Mouse (Mus musculus): Measurements from ENCODE around the gene A530084C06Rik. TPM values are rescaled to one million over a fixed set of nuclear protein-coding genes. Genes with fewer than 3 reads are reported as not detected.
A peak's percentile ranks its signal among the peaks of the same experiment; 100 is the strongest.

Gene A530084C06Rik
- polyA plus RNA-seq, 1 experiment from 2014 or later = not detected

GRCm38 (mm10) chr13:31547610-31548009, 11.5 kb downstream of the A530084C06Rik start:
- Histone ChIP-seq H3K9me3 (ENCODE audit: low read length) (no peaks in the 10 kb centered on the region), H3K4me2 (ENCODE audit: low read depth, low read length) (no peak overlapping the region), H3K27me3 (ENCODE audit: insufficient read depth, low read length) (no peaks in the 10 kb centered on the region), H3K4me3 (ENCODE audit: low read depth, low read length) (no peak overlapping the region), H3K9ac (replicated peaks) (no peak overlapping the region), H3K36me3 (replicated peaks; ENCODE audit: insufficient read depth, low read length) (no peaks in the 10 kb centered on the region), H3K4me1 (ENCODE audit: insufficient read depth) (peaks cover 3% of the 10 kb centered on the region; the same call in 1 of the 2 replicates), H3K27ac (ENCODE audit: low read depth) (peak overlapping the region; percentile 87)
- DNase-seq (peak; percentile 52), ATAC-seq (peak; percentile 96)
- 58% methylated on average over 9 of the region's 9 CpGs for WGBS (ENCODE audit: insufficient replicate concordance)
- TF ChIP-seq EP300 (IDR thresholded peaks at IDR 0.05; ENCODE audit: low read depth) (peak; percentile 53), CTCF (IDR thresholded peaks at IDR 0.05; ENCODE audit: low read depth) (no peak)

DNA sequence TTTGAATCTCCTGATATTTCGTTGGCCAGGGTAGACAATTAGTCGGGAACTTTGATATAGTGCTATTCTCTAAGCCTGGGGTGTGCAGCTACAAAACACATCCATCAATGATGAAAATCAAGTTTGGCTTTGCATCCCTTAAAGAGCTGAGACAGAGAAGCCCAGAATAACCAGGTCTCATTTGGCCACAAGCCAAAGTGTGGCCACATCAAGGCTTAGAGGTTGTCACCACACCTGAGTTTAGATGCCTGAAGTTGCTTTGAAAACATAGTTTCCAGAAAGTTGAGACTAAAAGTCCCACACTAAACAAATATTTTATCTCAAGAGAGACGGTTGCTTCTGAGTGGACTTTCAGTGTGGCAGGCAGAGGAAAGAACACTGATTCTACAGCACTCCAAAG, 11.9 kb downstream of the A530084C06Rik start:
- DNase-seq (no peak), ATAC-seq (peak; percentile 61)
- no peaks in the 10 kb centered on the region for H3K9me3 ChIP-seq (ENCODE audit: low read length)
- H3K4me3 ChIP-seq (ENCODE audit: low read depth, low read length) = no peak overlapping the region
- no peak for TF ChIP-seq CTCF (IDR thresholded peaks at IDR 0.05; ENCODE audit: low read depth)
- TF ChIP-seq EP300 (IDR thresholded peaks at IDR 0.05; ENCODE audit: low read depth) = no peak
- no peak overlapping the region for H3K9ac ChIP-seq (replicated peaks)
- H3K27me3 ChIP-seq (ENCODE audit: insufficient read depth, low read length) = no peaks in the 10 kb centered on the region
- H3K4me2 ChIP-seq (ENCODE audit: low read depth, low read length) = no peak overlapping the region
- no peaks in the 10 kb centered on the region for H3K36me3 ChIP-seq (replicated peaks; ENCODE audit: insufficient read depth, low read length)
- 64% methylated on average over 3 of the region's 3 CpGs for WGBS (ENCODE audit: insufficient replicate concordance)
- peak overlapping the region; percentile 87 for H3K27ac ChIP-seq (ENCODE audit: low read depth)
- H3K4me1 ChIP-seq (ENCODE audit: insufficient read depth) = peaks cover 3% of the 10 kb centered on the region; the same call in 1 of the 2 replicates

DNA sequence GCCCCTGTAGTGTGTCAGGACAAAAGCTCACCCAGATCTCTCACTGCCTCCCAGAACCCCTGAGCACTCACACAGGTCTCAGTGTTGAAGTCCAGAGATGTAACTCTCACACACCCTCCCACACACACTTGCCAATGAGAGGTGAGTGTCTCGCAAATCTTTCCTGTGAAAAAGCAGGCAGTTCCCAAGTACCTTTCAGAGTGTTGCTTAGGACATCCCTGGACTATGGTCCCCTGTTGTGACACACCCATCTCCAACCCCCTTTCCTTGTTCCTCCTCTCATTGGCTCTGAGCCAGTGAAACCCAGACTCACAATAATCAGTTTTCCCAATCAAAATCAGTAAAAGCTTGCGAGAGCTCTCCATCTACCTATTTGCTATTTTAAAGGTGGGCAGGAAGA, 12.3 kb downstream of the A530084C06Rik start:
- 0 out of 2 replicates have a peak overlapping the region, but pooled peaks have one; percentile 28 for H3K4me2 ChIP-seq (ENCODE audit: low read depth, low read length)
- DNase-seq (no peak), ATAC-seq (peak; percentile 63)
- H3K27me3 ChIP-seq (ENCODE audit: insufficient read depth, low read length) = no peaks in the 10 kb centered on the region
- peaks cover 3% of the 10 kb centered on the region; the same call in 1 of the 2 replicates for H3K4me1 ChIP-seq (ENCODE audit: insufficient read depth)
- peak overlapping the region; percentile 87 for H3K27ac ChIP-seq (ENCODE audit: low read depth)
- no peak overlapping the region for H3K4me3 ChIP-seq (ENCODE audit: low read depth, low read length)
- WGBS (ENCODE audit: insufficient replicate concordance) = 59% methylated on average over 2 of the region's 2 CpGs
- H3K36me3 ChIP-seq (replicated peaks; ENCODE audit: insufficient read depth, low read length) = no peaks in the 10 kb centered on the region
- no peaks in the 10 kb centered on the region for H3K9me3 ChIP-seq (ENCODE audit: low read length)
- 0 out of 2 replicates have a peak overlapping the region, but pooled peaks have one; percentile 21 for H3K9ac ChIP-seq (replicated peaks)
- no peak for TF ChIP-seq EP300 (IDR thresholded peaks at IDR 0.05; ENCODE audit: low read depth)
- TF ChIP-seq CTCF (IDR thresholded peaks at IDR 0.05; ENCODE audit: low read depth) = no peak

GRCm38 (mm10) chr13:31543021-31543420, 16.1 kb downstream of the A530084C06Rik start:
- H3K4me1 ChIP-seq (ENCODE audit: insufficient read depth) = peaks cover 7% of the 10 kb centered on the region; the same call in 1 of the 2 replicates
- DNase-seq (no peak), ATAC-seq (no peak)
- no peaks in the 10 kb centered on the region for H3K36me3 ChIP-seq (replicated peaks; ENCODE audit: insufficient read depth, low read length)
- H3K4me2 ChIP-seq (ENCODE audit: low read depth, low read length) = no peak overlapping the region
- 73% methylated on average over 5 of the region's 5 CpGs for WGBS (ENCODE audit: insufficient replicate concordance)
- H3K4me3 ChIP-seq (ENCODE audit: low read depth, low read length) = no peak overlapping the region
- no peak overlapping the region for H3K9ac ChIP-seq (replicated peaks)
- TF ChIP-seq EP300 (IDR thresholded peaks at IDR 0.05; ENCODE audit: low read depth) (no peak), CTCF (IDR thresholded peaks at IDR 0.05; ENCODE audit: low read depth) (no peak)
- H3K27me3 ChIP-seq (ENCODE audit: insufficient read depth, low read length) = no peaks in the 10 kb centered on the region
- no peaks in the 10 kb centered on the region for H3K9me3 ChIP-seq (ENCODE audit: low read length)
- H3K27ac ChIP-seq (ENCODE audit: low read depth) = no peak overlapping the region

- no peak overlapping the region for H3K27ac ChIP-seq (ENCODE audit: low read depth)
- peaks cover 8% of the 10 kb centered on the region; the same call in 1 of the 2 replicates for H3K4me1 ChIP-seq (ENCODE audit: insufficient read depth)
- no peak overlapping the region for H3K4me3 ChIP-seq (ENCODE audit: low read depth, low read length)
- TF ChIP-seq EP300 (IDR thresholded peaks at IDR 0.05; ENCODE audit: low read depth) (no peak), CTCF (IDR thresholded peaks at IDR 0.05; ENCODE audit: low read depth) (no peak)
- ATAC-seq (no peak), DNase-seq (no peak)
- H3K27me3 ChIP-seq (ENCODE audit: insufficient read depth, low read length) = no peaks in the 10 kb centered on the region
- no peak overlapping the region for H3K9ac ChIP-seq (replicated peaks)
- H3K9me3 ChIP-seq (ENCODE audit: low read length) = no peaks in the 10 kb centered on the region
- H3K4me2 ChIP-seq (ENCODE audit: low read depth, low read length) = no peak overlapping the region
- H3K36me3 ChIP-seq (replicated peaks; ENCODE audit: insufficient read depth, low read length) = no peaks in the 10 kb centered on the region
- WGBS (ENCODE audit: insufficient replicate concordance) = 70% methylated on average over 4 of the region's 4 CpGs
These were observed 24.4 kb downstream of the A530084C06Rik start for GRCm38 (mm10) chr13:31534726-31535125.

DNA sequence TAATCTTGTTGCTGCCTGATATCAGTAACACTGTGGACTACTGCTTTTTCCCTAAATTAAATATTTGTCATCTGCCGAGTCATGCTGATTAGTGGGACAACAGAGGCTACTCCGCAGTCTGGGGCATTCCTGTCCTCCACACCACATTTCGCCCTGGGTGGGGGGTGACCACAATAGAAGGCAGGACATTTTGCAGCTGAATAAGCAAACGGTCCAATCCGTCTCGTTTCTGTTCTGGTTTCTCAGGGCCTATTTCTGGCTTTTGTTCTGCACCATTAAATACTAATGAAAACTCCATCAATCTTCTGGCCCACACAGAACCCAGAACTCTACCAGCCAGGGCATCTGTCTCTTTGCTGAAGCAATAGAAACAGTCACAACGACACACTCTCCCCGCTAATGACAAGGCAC, 27.5 kb downstream of the A530084C06Rik start:
- no peak overlapping the region for H3K4me2 ChIP-seq (ENCODE audit: low read depth, low read length)
- no peak for DNase-seq
- peak overlapping the region; percentile 48; the same call in 1 of the 2 replicates for H3K27ac ChIP-seq (ENCODE audit: low read depth)
- TF ChIP-seq EP300 (IDR thresholded peaks at IDR 0.05; ENCODE audit: low read depth) (no peak), CTCF (IDR thresholded peaks at IDR 0.05; ENCODE audit: low read depth) (no peak)
- H3K4me1 ChIP-seq (ENCODE audit: insufficient read depth) = peaks cover 8% of the 10 kb centered on the region; the same call in 1 of the 2 replicates
- H3K9ac ChIP-seq (replicated peaks) = no peak overlapping the region
- no peaks in the 10 kb centered on the region for H3K9me3 ChIP-seq (ENCODE audit: low read length)
- peak; percentile 58 for ATAC-seq
- no peaks in the 10 kb centered on the region for H3K27me3 ChIP-seq (ENCODE audit: insufficient read depth, low read length)
- H3K36me3 ChIP-seq (replicated peaks; ENCODE audit: insufficient read depth, low read length) = no peaks in the 10 kb centered on the region
- 26% methylated on average over 8 of the region's 8 CpGs for WGBS (ENCODE audit: insufficient replicate concordance)
- no peak overlapping the region for H3K4me3 ChIP-seq (ENCODE audit: low read depth, low read length)
